Mouse (Mus musculus) heart, embryonic 15.5 days (tissue): ENCODE data around the gene Adam33. TPM values are rescaled to one million over a fixed set of nuclear protein-coding genes. Genes with fewer than 3 reads are reported as not detected.

Experiments used
- ATAC-seq: fragments of 200-750 bp; cut with Nextera tagmentation; replicated peaks from 2 replicates; pipeline ENCODE4 v1.8.0; 2017; ENCODE audit warnings: low read depth, moderate TSS enrichment; ENCODE audit not compliant: insufficient number of reproducible peaks, insufficient read depth, low FRiP score
- H3K27ac ChIP-seq: fragments of 300-500 bp; sonication (generic); 2 replicates; pipeline ENCODE4 v1.5.1; 2015; ENCODE audit warnings: mild to moderate bottlenecking, inconsistent platforms
- H3K27me3 ChIP-seq: fragments of 300-500 bp; sonication (generic); 2 replicates; pipeline ENCODE4 v1.6.1; 2015; ENCODE audit warnings: inconsistent platforms
- H3K36me3 ChIP-seq: fragments of 300-500 bp; sonication (generic); 2 replicates; pipeline ENCODE4 v1.6.1; 2015; ENCODE audit warnings: mild to moderate bottlenecking, inconsistent platforms
- H3K4me1 ChIP-seq: fragments of 300-500 bp; sonication (generic); replicated peaks from 2 replicates; pipeline ENCODE4 v1.6.1; 2015; ENCODE audit warnings: inconsistent platforms
- H3K4me2 ChIP-seq: fragments of 300-500 bp; sonication (generic); 2 replicates; pipeline ENCODE4 v1.6.1; 2015; ENCODE audit warnings: inconsistent platforms, mild to moderate bottlenecking, moderate library complexity
- H3K4me3 ChIP-seq: fragments of 300-500 bp; sonication (generic); 2 replicates; pipeline ENCODE4 v1.5.1; 2015; ENCODE audit warnings: mild to moderate bottlenecking, inconsistent platforms
- H3K9ac ChIP-seq: fragments of 300-500 bp; sonication (generic); 2 replicates; pipeline ENCODE4 v1.6.1; 2015; ENCODE audit warnings: mild to moderate bottlenecking, inconsistent platforms
- H3K9me3 ChIP-seq: fragments of 300-500 bp; sonication (generic); replicated peaks from 2 replicates; pipeline ENCODE4 v1.6.1; 2016; ENCODE audit warnings: inconsistent platforms
- WGBS: fragments of 180-500 bp; shearing (Covaris S2); methylation state at CpG from one replicate; pipeline ENCODE4 v1.1.7; 2015; ENCODE audit warnings: mixed read lengths; 5-methylcytosine and 5-hydroxymethylcytosine counted together
- microRNA-seq: library from miRNA; unstranded; fragments of <30 nt; microRNA quantifications from one replicate; pipeline ENCODE4, GENCODE M21; 2016
- polyA plus RNA-seq: library from polyadenylated mRNA; unstranded; fragments of >200 nt; fragmentation: Nextera tagmentation; extraction: Ambion mirVana; gene quantifications from 2 replicates; pipeline ENCODE4 v1.2.1, GENCODE M21; 2015

The Adam33 gene
- polyA plus RNA-seq, 1 experiment from 2014 or later, result 13.5 TPM

- Histone ChIP-seq H3K4me2 (no peak overlapping the region), H3K27ac (no peak overlapping the region), H3K4me3 (no peak overlapping the region), H3K9ac (no peak overlapping the region), H3K4me1 (peaks cover 5% of the 10 kb centered on the region; the same call in 1 of the 2 replicates), H3K36me3 (peaks cover 30% of the 10 kb centered on the region), H3K9me3 (no peaks in the 10 kb centered on the region), H3K27me3 (no peaks in the 10 kb centered on the region)
- 86% methylated on average over 3 of the region's 3 CpGs for WGBS
- no peak for ATAC-seq
Measured at GRCm38 (mm10) chr2:131026941-131027340, 36.7 kb downstream of the Adam33 start.

GRCm38 (mm10) chr2:131025230-131025629 lies 38.4 kb downstream of the Adam33 start:
- WGBS, result 81% methylated on average over 2 of the region's 2 CpGs
- no peak for ATAC-seq
- peaks cover 37% of the 10 kb centered on the region for H3K36me3 ChIP-seq
- H3K4me3 ChIP-seq, result no peak overlapping the region
- H3K9me3 ChIP-seq, result no peaks in the 10 kb centered on the region
- H3K4me2 ChIP-seq, result no peak overlapping the region
- no peak overlapping the region for H3K9ac ChIP-seq
- peaks cover 5% of the 10 kb centered on the region; the same call in 1 of the 2 replicates for H3K4me1 ChIP-seq
- no peak overlapping the region for H3K27ac ChIP-seq
- H3K27me3 ChIP-seq, result no peaks in the 10 kb centered on the region

- Histone ChIP-seq H3K27ac (no peak overlapping the region), H3K9ac (no peak overlapping the region), H3K4me2 (no peak overlapping the region), H3K4me1 (no peaks in the 10 kb centered on the region), H3K9me3 (no peaks in the 10 kb centered on the region), H3K4me3 (no peak overlapping the region), H3K27me3 (no peaks in the 10 kb centered on the region), H3K36me3 (peaks cover 13% of the 10 kb centered on the region; the same call in 1 of the 2 replicates)
- 76% methylated on average over 1 of the region's 1 CpGs for WGBS
- no peak for ATAC-seq
Measured at GRCm38 (mm10) chr2:131010566-131010965, 53.0 kb downstream of the Adam33 start.

GRCm38 (mm10) chr2:131009123-131009522 lies 54.5 kb downstream of the Adam33 start:
- Histone ChIP-seq H3K27me3 (no peaks in the 10 kb centered on the region), H3K9me3 (no peaks in the 10 kb centered on the region), H3K9ac (no peak overlapping the region), H3K4me2 (no peak overlapping the region), H3K27ac (no peak overlapping the region), H3K36me3 (peaks cover 16% of the 10 kb centered on the region), H3K4me3 (no peak overlapping the region), H3K4me1 (no peaks in the 10 kb centered on the region)
- no peak for ATAC-seq
- WGBS, result 74% methylated on average over 2 of the region's 2 CpGs

Small RNA genes lying within 50 kb of the gene (microRNA-seq; reads per million reads assigned to microRNA genes)
- gene Mir6973b, result not detected

Other genes starting within 250 kb of the Adam33 start
- gene 4930402H24Rik, start 157.4 kb downstream of the Adam33 start, polyA plus RNA-seq, result 49.2 and 50.9 TPM in 2 replicates
- 4.0 and 5.5 TPM in 2 replicates for gene Atrn, start 157.3 kb downstream of the Adam33 start, polyA plus RNA-seq
- 2.8 and 4.7 TPM in 2 replicates for gene Gfra4, start 20.7 kb downstream of the Adam33 start, polyA plus RNA-seq
- gene Siglec1, start 23.0 kb upstream of the Adam33 start, polyA plus RNA-seq, result 0.43 and 0.61 TPM in 2 replicates
- gene Hspa12b, start 63.5 kb upstream of the Adam33 start, polyA plus RNA-seq, result 10.0 and 11.4 TPM in 2 replicates
- gene Gm11037, start 69.7 kb upstream of the Adam33 start, polyA plus RNA-seq, result not detected in 2 replicates
- gene 1700037H04Rik, start 96.3 kb upstream of the Adam33 start, polyA plus RNA-seq, result 59.5 and 71.3 TPM in 2 replicates
- 7.5 and 10.7 TPM in 2 replicates for gene Cenpb, start 116.3 kb upstream of the Adam33 start, polyA plus RNA-seq
- 49.9 and 61.4 TPM in 2 replicates for gene Cdc25b, start 123.1 kb upstream of the Adam33 start, polyA plus RNA-seq
- 1.9 and 2.0 TPM in 2 replicates for gene Spef1, start 123.5 kb upstream of the Adam33 start, polyA plus RNA-seq
- 35.5 and 40.2 TPM in 2 replicates for gene Ap5s1, start 143.3 kb upstream of the Adam33 start, polyA plus RNA-seq
- 21.9 and 26.0 TPM in 2 replicates for gene Mavs, start 170.2 kb upstream of the Adam33 start, polyA plus RNA-seq
- gene Pank2, start 198.7 kb upstream of the Adam33 start, polyA plus RNA-seq, result 24.2 and 24.4 TPM in 2 replicates